Mouse (Mus musculus) stomach, embryonic 14.5 days (tissue): ENCODE results near the gene Camk2d. TPM values are rescaled to one million over a fixed set of nuclear protein-coding genes. Genes with fewer than 3 reads are reported as not detected.

Experiments used
- ATAC-seq: fragments of 200-750 bp; cut with Nextera tagmentation; 2 replicates; pipeline ENCODE4 v1.8.0; 2017; ENCODE audit warnings: low read depth, moderate TSS enrichment; ENCODE audit not compliant: insufficient number of reproducible peaks, insufficient read depth, low FRiP score
- H3K27ac ChIP-seq: fragments of 300-500 bp; sonication (generic); 2 replicates; pipeline ENCODE4 v1.5.1; 2014; ENCODE audit warnings: mild to moderate bottlenecking, low read length, moderate library complexity, mixed read lengths
- H3K27me3 ChIP-seq: fragments of 300-500 bp; sonication (generic); 2 replicates; pipeline ENCODE4 v1.6.1; 2014; ENCODE audit warnings: low read length, control low read depth, mixed read lengths; ENCODE audit not compliant: control insufficient read depth, insufficient read depth
- H3K36me3 ChIP-seq: fragments of 300-500 bp; sonication (generic); 2 replicates; pipeline ENCODE4 v1.6.1; 2014; ENCODE audit warnings: mild to moderate bottlenecking, control low read depth, low read length, moderate library complexity, mixed read lengths; ENCODE audit not compliant: control insufficient read depth, insufficient read depth
- H3K4me1 ChIP-seq: fragments of 300-500 bp; sonication (generic); 2 replicates; pipeline ENCODE4 v1.6.1; 2014; ENCODE audit warnings: low read length, control low read depth, mixed read lengths; ENCODE audit not compliant: control insufficient read depth, insufficient read depth
- H3K4me2 ChIP-seq: fragments of 300-500 bp; sonication (generic); replicated peaks from 2 replicates; pipeline ENCODE4 v1.6.1; 2014; ENCODE audit warnings: low read depth, low read length, control low read depth
- H3K4me3 ChIP-seq: fragments of 300-500 bp; sonication (generic); 2 replicates; pipeline ENCODE4 v1.5.1; 2014; ENCODE audit warnings: low read depth, low read length, control low read depth
- H3K9ac ChIP-seq: fragments of 300-500 bp; sonication (generic); replicated peaks from 2 replicates; pipeline ENCODE4 v1.6.1; 2014; ENCODE audit warnings: low read depth, mild to moderate bottlenecking, control low read depth, low read length, moderate library complexity, mixed read lengths
- H3K9me3 ChIP-seq: fragments of 300-500 bp; sonication (generic); 2 replicates; pipeline ENCODE4 v1.6.1; 2016; ENCODE audit warnings: low read depth, low read length, control low read depth; ENCODE audit not compliant: control insufficient read depth
- WGBS: fragments of 180-500 bp; shearing (Covaris S2); extraction: QIAGEN DNeasy Blood & Tissue Kit; methylation state at CpG from one replicate; pipeline ENCODE4 v1.1.7; 2014; 5-methylcytosine and 5-hydroxymethylcytosine counted together
- polyA plus RNA-seq: library from polyadenylated mRNA; unstranded; fragments of >200 nt; fragmentation: Nextera tagmentation; extraction: Ambion mirVana; gene quantifications from 2 replicates; pipeline ENCODE4 v1.2.1, GENCODE M21; 2014

The Camk2d gene
- polyA plus RNA-seq, 1 experiment from 2014 or later: 49.0 TPM

- H3K4me1 ChIP-seq: no peaks in the 10 kb centered on the region; the same call in 1 of the 2 replicates
- no peak overlapping the region for H3K4me2 ChIP-seq
- no peaks in the 10 kb centered on the region for H3K36me3 ChIP-seq
- no peaks in the 10 kb centered on the region for H3K9me3 ChIP-seq
- no peak overlapping the region for H3K9ac ChIP-seq
- no peak for ATAC-seq
- 60% methylated on average over 5 of the region's 5 CpGs for WGBS
- no peak overlapping the region for H3K4me3 ChIP-seq
- no peak overlapping the region for H3K27ac ChIP-seq
- H3K27me3 ChIP-seq: no peaks in the 10 kb centered on the region
Observed at GRCm38 (mm10) chr3:126810372-126811090, 214.4 kb downstream of the Camk2d start.

DNA sequence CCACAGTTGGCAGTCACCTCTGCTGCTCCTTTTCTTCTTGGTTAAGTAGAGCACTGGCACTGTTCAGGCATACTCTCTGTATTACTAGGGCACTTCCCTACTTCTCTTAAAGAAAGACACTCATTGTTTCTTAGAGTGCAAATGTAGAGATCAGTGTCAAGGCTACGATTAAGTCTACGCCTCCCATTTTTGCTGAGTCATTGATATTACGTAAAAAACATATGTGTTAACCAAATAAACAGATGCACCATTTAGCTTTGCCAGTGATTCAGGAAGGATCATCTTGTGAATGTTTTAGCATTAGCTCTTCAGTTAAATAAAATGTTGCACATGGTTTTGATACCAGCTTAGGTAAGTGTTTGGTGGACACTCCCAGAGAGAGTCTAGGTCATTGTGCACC lies 215.5 kb downstream of the Camk2d start:
- no peak overlapping the region for H3K4me3 ChIP-seq
- H3K4me2 ChIP-seq: no peak overlapping the region
- H3K27ac ChIP-seq: no peak overlapping the region
- no peaks in the 10 kb centered on the region for H3K27me3 ChIP-seq
- H3K9me3 ChIP-seq: no peaks in the 10 kb centered on the region
- no peak overlapping the region for H3K9ac ChIP-seq
- H3K36me3 ChIP-seq: no peaks in the 10 kb centered on the region
- no peaks in the 10 kb centered on the region; the same call in 1 of the 2 replicates for H3K4me1 ChIP-seq
- ATAC-seq: no peak
- WGBS: 92% methylated on average over 3 of the region's 3 CpGs

GRCm38 (mm10) chr3:126822374-126822773 lies 226.3 kb downstream of the Camk2d start:
- no peak for ATAC-seq

DNA sequence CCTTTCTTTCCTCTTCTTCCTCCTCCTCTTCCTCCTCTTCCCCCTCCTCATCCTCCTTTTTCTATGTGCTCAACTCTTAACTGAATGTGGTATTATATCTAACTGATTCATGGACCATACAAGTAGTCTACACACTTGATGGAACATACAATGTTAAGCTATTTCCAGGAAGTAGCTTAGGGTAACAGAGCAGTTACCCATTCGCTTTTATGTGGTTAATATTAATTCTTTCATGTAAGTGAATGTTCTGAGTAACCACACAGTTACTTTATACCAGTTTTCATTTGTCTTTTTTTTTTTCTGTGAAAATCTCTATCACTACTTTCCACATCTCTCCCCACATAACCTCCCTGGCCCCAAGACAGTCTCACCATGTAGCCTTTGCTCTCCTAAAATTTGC lies 228.8 kb downstream of the Camk2d start:
- 74% methylated on average over 1 of the region's 1 CpGs for WGBS
- Histone ChIP-seq H3K9me3 (no peaks in the 10 kb centered on the region), H3K27ac (no peak overlapping the region), H3K4me2 (no peak overlapping the region), H3K4me3 (no peak overlapping the region), H3K9ac (no peak overlapping the region), H3K27me3 (no peaks in the 10 kb centered on the region), H3K36me3 (no peaks in the 10 kb centered on the region), H3K4me1 (no peaks in the 10 kb centered on the region)
- ATAC-seq: no peak

More at GRCm38 (mm10) chr3:126822374-126822773, 226.3 kb downstream of the Camk2d start:
- no peak overlapping the region for H3K4me3 ChIP-seq
- no peak overlapping the region for H3K27ac ChIP-seq
- H3K36me3 ChIP-seq: no peaks in the 10 kb centered on the region
- no peak overlapping the region for H3K9ac ChIP-seq
- 93% methylated on average over 3 of the region's 3 CpGs for whole genome bisulfite sequencing
- no peak overlapping the region for H3K4me2 ChIP-seq
- H3K4me1 ChIP-seq: no peaks in the 10 kb centered on the region
- no peaks in the 10 kb centered on the region for H3K9me3 ChIP-seq
- H3K27me3 ChIP-seq: no peaks in the 10 kb centered on the region

DNA sequence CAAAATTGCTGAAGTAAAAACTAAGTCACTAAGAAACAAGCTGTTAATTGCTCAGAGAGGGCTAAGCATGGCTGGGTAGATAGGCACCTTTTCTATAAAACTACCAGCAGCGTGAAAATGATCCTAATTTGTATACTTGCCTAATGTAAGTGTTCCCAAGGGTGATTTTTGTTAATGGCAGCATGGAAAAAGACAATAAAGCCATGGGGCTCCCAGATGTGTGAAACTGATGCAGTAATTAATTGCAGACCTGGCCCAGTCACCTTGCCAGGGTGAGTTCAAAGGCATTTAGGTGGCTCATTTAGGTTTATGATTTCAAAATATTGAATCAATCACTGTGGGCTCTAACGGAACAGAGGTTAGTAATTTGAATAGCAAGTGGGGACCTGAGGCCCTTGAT lies 230.1 kb downstream of the Camk2d start:
- no peak overlapping the region for H3K9ac ChIP-seq

DNA sequence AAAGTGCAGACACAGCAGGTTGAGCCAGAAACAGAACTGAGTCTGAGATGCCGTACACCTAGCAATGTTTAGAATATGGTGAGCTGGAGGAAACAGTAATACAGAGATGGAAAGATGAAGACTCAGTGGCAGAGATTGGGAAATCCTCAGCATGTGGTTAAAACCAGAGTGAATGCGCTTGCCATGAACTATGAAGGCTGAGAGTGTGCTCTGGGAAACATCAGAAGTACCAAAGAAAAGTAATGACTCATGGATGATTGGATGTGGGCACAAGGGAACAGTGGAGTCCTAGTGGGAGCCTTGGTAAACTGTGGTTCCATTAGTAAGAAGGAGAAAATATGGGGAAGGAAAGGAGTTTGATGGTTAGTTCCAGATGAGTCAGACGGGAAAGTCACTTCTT lies 231.8 kb downstream of the Camk2d start:
- no peak for ATAC-seq
- H3K27ac ChIP-seq: no peak overlapping the region
- no peaks in the 10 kb centered on the region for H3K4me1 ChIP-seq
- no peaks in the 10 kb centered on the region for H3K27me3 ChIP-seq
- no peaks in the 10 kb centered on the region for H3K36me3 ChIP-seq
- no peak overlapping the region for H3K4me2 ChIP-seq
- H3K4me3 ChIP-seq: no peak overlapping the region
- no peaks in the 10 kb centered on the region for H3K9me3 ChIP-seq
- H3K9ac ChIP-seq: no peak overlapping the region
- WGBS: 91% methylated on average over 3 of the region's 3 CpGs

More for the DNA sequence above, 230.1 kb downstream of the Camk2d start:
- Histone ChIP-seq H3K27ac (no peak overlapping the region), H3K9me3 (no peaks in the 10 kb centered on the region), H3K27me3 (no peaks in the 10 kb centered on the region), H3K4me3 (no peak overlapping the region), H3K4me2 (no peak overlapping the region), H3K36me3 (no peaks in the 10 kb centered on the region), H3K4me1 (no peaks in the 10 kb centered on the region)
- 71% methylated on average over 2 of the region's 2 CpGs for WGBS
- no peak for ATAC-seq

- Histone ChIP-seq H3K4me3 (no peak overlapping the region), H3K36me3 (no peaks in the 10 kb centered on the region), H3K27ac (no peak overlapping the region), H3K27me3 (no peaks in the 10 kb centered on the region), H3K4me1 (no peaks in the 10 kb centered on the region), H3K9me3 (no peaks in the 10 kb centered on the region), H3K9ac (no peak overlapping the region), H3K4me2 (no peak overlapping the region)
- WGBS: 75% methylated on average over 2 of the region's 2 CpGs
- no peak for ATAC-seq
Observed at GRCm38 (mm10) chr3:126829817-126830216, 233.7 kb downstream of the Camk2d start.

- Histone ChIP-seq H3K4me3 (no peak overlapping the region), H3K4me1 (no peaks in the 10 kb centered on the region), H3K9me3 (no peaks in the 10 kb centered on the region), H3K36me3 (no peaks in the 10 kb centered on the region), H3K27ac (no peak overlapping the region), H3K4me2 (no peak overlapping the region), H3K9ac (no peak overlapping the region), H3K27me3 (no peaks in the 10 kb centered on the region)
- WGBS: 47% methylated on average over 6 of the region's 6 CpGs
- peak; percentile 79; the same call in 1 of the 2 replicates for ATAC-seq
Observed at GRCm38 (mm10) chr3:126831418-126832138, 235.5 kb downstream of the Camk2d start.
